Mouse (Mus musculus) stomach, embryonic 14.5 days (tissue): ENCODE data around the gene Tcf7l1. TPM values are rescaled to one million over a fixed set of nuclear protein-coding genes. Genes with fewer than 3 reads are reported as not detected.
A peak's percentile ranks its signal among the peaks of the same experiment; 100 is the strongest.

Experiments used
- ATAC-seq: fragments of 200-750 bp; cut with Nextera tagmentation; 2 replicates; pipeline ENCODE4 v1.8.0; 2017; ENCODE audit warnings: low read depth, moderate TSS enrichment; ENCODE audit not compliant: insufficient number of reproducible peaks, insufficient read depth, low FRiP score
- H3K27ac ChIP-seq: fragments of 300-500 bp; sonication (generic); 2 replicates; pipeline ENCODE4 v1.5.1; 2014; ENCODE audit warnings: mild to moderate bottlenecking, low read length, moderate library complexity, mixed read lengths
- H3K27me3 ChIP-seq: fragments of 300-500 bp; sonication (generic); 2 replicates; pipeline ENCODE4 v1.6.1; 2014; ENCODE audit warnings: low read length, control low read depth, mixed read lengths; ENCODE audit not compliant: control insufficient read depth, insufficient read depth
- H3K36me3 ChIP-seq: fragments of 300-500 bp; sonication (generic); 2 replicates; pipeline ENCODE4 v1.6.1; 2014; ENCODE audit warnings: mild to moderate bottlenecking, control low read depth, low read length, moderate library complexity, mixed read lengths; ENCODE audit not compliant: control insufficient read depth, insufficient read depth
- H3K4me1 ChIP-seq: fragments of 300-500 bp; sonication (generic); 2 replicates; pipeline ENCODE4 v1.6.1; 2014; ENCODE audit warnings: low read length, control low read depth, mixed read lengths; ENCODE audit not compliant: control insufficient read depth, insufficient read depth
- H3K4me2 ChIP-seq: fragments of 300-500 bp; sonication (generic); replicated peaks from 2 replicates; pipeline ENCODE4 v1.6.1; 2014; ENCODE audit warnings: low read depth, low read length, control low read depth
- H3K4me3 ChIP-seq: fragments of 300-500 bp; sonication (generic); 2 replicates; pipeline ENCODE4 v1.5.1; 2014; ENCODE audit warnings: low read depth, low read length, control low read depth
- H3K9ac ChIP-seq: fragments of 300-500 bp; sonication (generic); replicated peaks from 2 replicates; pipeline ENCODE4 v1.6.1; 2014; ENCODE audit warnings: low read depth, mild to moderate bottlenecking, control low read depth, low read length, moderate library complexity, mixed read lengths
- H3K9me3 ChIP-seq: fragments of 300-500 bp; sonication (generic); 2 replicates; pipeline ENCODE4 v1.6.1; 2016; ENCODE audit warnings: low read depth, low read length, control low read depth; ENCODE audit not compliant: control insufficient read depth
- WGBS: fragments of 180-500 bp; shearing (Covaris S2); extraction: QIAGEN DNeasy Blood & Tissue Kit; methylation state at CpG from one replicate; pipeline ENCODE4 v1.1.7; 2014; 5-methylcytosine and 5-hydroxymethylcytosine counted together
- polyA plus RNA-seq: library from polyadenylated mRNA; unstranded; fragments of >200 nt; fragmentation: Nextera tagmentation; extraction: Ambion mirVana; gene quantifications from 2 replicates; pipeline ENCODE4 v1.2.1, GENCODE M21; 2014

The Tcf7l1 gene
- polyA plus RNA-seq, 1 experiment from 2014 or later, result 39.0 TPM

DNA sequence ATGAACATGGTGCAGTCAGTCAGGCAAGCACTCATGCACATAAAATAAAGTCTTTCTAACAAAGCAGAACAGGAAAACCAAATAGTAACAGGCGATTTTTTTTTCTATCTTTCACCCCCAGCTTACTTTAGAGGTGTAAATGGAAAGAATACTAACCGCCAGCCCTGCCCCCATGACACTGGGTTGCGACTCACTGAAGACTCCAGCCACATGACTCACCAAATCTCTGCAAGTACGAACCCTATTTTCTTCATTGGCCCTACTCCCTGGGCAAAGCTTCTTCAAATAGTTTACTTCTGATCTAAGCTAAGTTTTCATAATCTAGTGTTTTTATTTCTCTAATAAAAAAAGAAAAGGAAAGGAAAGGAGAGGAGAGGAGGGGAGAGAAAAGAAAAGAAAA, 144.5 kb downstream of the Tcf7l1 start:
- H3K4me2 ChIP-seq, result no peak overlapping the region
- 0 out of 2 replicates have a peak, but pooled peaks cover 3% of the 10 kb centered on the region for H3K36me3 ChIP-seq
- WGBS, result 72% methylated on average over 4 of the region's 4 CpGs

GRCm38 (mm10) chr6:72641218-72641954, 147.7 kb downstream of the Tcf7l1 start:
- Histone ChIP-seq H3K4me2 (no peak overlapping the region), H3K4me1 (peaks cover 4% of the 10 kb centered on the region; the same call in 1 of the 2 replicates), H3K4me3 (no peak overlapping the region), H3K9me3 (no peaks in the 10 kb centered on the region), H3K9ac (no peak overlapping the region), H3K27ac (peak overlapping the region; percentile 75), H3K36me3 (no peaks in the 10 kb centered on the region), H3K27me3 (no peaks in the 10 kb centered on the region)
- 69% methylated on average over 18 of the region's 18 CpGs for WGBS
- ATAC-seq, result peak; percentile 86

More for the DNA sequence above, 144.5 kb downstream of the Tcf7l1 start:
- Histone ChIP-seq H3K4me1 (no peaks in the 10 kb centered on the region), H3K4me3 (no peak overlapping the region), H3K9ac (no peak overlapping the region), H3K27ac (no peak overlapping the region), H3K27me3 (no peaks in the 10 kb centered on the region), H3K9me3 (no peaks in the 10 kb centered on the region)
- ATAC-seq, result no peak

DNA sequence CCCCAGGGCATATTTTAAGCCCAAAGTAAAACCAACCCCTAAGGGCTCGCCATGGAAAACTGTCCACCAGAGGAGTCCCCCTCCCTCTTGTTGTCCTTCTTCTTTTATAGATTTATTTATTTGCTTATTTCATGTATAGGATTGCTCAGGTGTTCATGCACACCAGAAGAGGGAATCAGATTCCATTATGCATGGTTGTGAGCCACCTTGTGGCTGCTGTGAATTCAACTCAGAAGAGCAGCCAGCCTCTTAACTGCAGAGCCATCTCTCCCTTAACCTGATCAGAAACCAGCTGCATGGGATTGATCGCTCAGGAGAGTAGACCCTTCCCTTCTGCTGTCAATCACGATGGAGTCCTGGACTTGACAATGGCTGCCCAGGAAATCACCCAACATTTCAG, 152.1 kb downstream of the Tcf7l1 start:
- Histone ChIP-seq H3K27me3 (no peaks in the 10 kb centered on the region), H3K4me3 (no peak overlapping the region), H3K4me2 (no peak overlapping the region), H3K36me3 (peaks cover 8% of the 10 kb centered on the region), H3K9ac (no peak overlapping the region), H3K4me1 (peaks cover 7% of the 10 kb centered on the region; the same call in 1 of the 2 replicates), H3K27ac (no peak overlapping the region), H3K9me3 (no peaks in the 10 kb centered on the region)
- no peak for ATAC-seq
- WGBS, result 80% methylated on average over 3 of the region's 3 CpGs

DNA sequence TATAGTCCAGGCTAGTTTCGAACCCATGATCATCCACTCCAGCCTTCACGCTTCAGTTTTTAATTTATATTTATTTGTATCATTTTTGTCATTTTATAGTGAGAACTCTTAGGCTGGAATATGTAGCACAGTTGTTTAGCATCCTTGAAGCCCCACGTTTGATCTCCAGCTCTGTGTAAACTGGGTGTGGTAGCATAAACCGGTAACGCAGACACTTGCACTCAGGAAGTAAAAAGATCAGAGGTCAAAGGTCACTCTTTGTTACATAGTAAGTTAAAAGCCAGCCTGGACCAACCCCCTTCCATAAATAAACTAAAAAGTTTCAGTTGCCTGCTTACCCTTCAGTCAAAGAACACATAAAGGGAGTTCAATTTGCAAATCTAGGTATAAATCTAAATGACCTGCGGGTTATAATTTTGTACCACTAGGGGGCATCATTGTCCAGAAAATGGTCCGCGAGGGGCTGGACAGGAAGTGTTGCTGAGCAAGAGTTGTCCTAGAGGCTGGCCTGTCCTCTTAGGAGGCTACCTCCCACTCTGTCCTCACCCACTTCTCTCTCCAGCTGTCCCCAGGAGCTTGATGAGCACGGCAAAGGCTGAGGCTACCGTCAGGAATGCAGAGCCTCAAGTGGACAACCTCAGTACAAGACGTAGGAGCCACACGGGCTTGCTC, 153.2 kb downstream of the Tcf7l1 start:
- H3K4me2 ChIP-seq, result no peak overlapping the region
- H3K36me3 ChIP-seq, result peaks cover 15% of the 10 kb centered on the region
- H3K27me3 ChIP-seq, result no peaks in the 10 kb centered on the region
- WGBS, result 39% methylated on average over 12 of the region's 12 CpGs
- H3K27ac ChIP-seq, result no peak overlapping the region
- peaks cover 7% of the 10 kb centered on the region; the same call in 1 of the 2 replicates for H3K4me1 ChIP-seq
- H3K9ac ChIP-seq, result no peak overlapping the region
- ATAC-seq, result peak; percentile 68
- H3K9me3 ChIP-seq, result no peaks in the 10 kb centered on the region
- H3K4me3 ChIP-seq, result no peak overlapping the region

DNA sequence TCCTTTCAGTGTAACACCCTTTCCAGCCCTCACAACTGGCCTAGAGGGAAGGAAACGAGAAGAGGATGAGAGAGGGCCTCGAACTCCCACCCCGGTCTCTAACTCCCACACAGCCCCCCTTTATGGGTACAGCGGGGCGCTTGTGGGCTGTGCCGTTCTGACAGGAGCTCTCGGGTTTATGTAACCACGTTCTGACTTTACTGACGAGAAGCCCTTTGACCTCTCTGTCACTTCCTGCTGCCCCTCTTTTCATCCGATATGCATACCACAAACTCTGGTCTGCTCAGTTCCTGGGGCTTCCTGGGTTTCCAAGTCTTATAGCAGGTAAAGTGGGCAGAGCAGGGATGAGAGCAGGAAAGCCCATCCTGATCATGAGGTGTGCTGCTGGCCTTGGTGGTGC, 154.7 kb downstream of the Tcf7l1 start:
- Histone ChIP-seq H3K9ac (no peak overlapping the region), H3K36me3 (peaks cover 29% of the 10 kb centered on the region), H3K4me3 (no peak overlapping the region), H3K4me1 (peaks cover 7% of the 10 kb centered on the region; the same call in 1 of the 2 replicates), H3K27me3 (no peaks in the 10 kb centered on the region), H3K9me3 (no peaks in the 10 kb centered on the region), H3K27ac (no peak overlapping the region), H3K4me2 (no peak overlapping the region)
- ATAC-seq, result no peak
- WGBS, result 64% methylated on average over 10 of the region's 10 CpGs

GRCm38 (mm10) chr6:72631700-72632099, 157.4 kb downstream of the Tcf7l1 start:
- Histone ChIP-seq H3K4me1 (peaks cover 7% of the 10 kb centered on the region; the same call in 1 of the 2 replicates), H3K4me2 (no peak overlapping the region), H3K9me3 (no peaks in the 10 kb centered on the region), H3K4me3 (no peak overlapping the region), H3K27ac (no peak overlapping the region), H3K9ac (no peak overlapping the region), H3K36me3 (peaks cover 45% of the 10 kb centered on the region), H3K27me3 (no peaks in the 10 kb centered on the region)
- ATAC-seq, result no peak
- 84% methylated on average over 6 of the region's 6 CpGs for WGBS

GRCm38 (mm10) chr6:72630961-72631360, 158.1 kb downstream of the Tcf7l1 start:
- Histone ChIP-seq H3K27ac (no peak overlapping the region), H3K4me1 (no peaks in the 10 kb centered on the region), H3K27me3 (no peaks in the 10 kb centered on the region), H3K4me2 (no peak overlapping the region), H3K36me3 (peaks cover 51% of the 10 kb centered on the region), H3K9ac (no peak overlapping the region), H3K4me3 (no peak overlapping the region), H3K9me3 (no peaks in the 10 kb centered on the region)
- 87% methylated on average over 14 of the region's 14 CpGs for WGBS
- no peak for ATAC-seq

DNA sequence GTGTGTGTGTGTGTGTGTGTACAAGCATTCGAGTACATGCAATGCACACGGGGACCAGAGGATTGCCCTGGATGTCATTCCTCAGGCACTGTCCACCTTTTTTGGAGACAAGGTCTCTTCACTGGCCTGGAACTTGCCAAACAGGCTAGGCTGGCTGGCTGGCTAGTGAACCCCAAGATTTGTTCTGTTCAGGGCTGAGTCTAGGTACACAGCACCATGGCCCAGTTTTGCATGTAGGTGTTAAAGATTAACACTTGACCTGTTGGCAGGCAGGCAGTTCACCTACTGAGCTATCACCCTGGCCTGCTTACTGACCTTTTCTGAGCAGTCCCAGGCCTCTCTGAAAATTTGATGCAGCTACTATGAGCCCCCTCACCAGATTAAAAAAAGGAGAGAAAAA, 158.7 kb downstream of the Tcf7l1 start:
- 77% methylated on average over 2 of the region's 2 CpGs for WGBS
- ATAC-seq, result no peak

More for the DNA sequence above, 158.7 kb downstream of the Tcf7l1 start:
- H3K4me1 ChIP-seq, result no peaks in the 10 kb centered on the region
- H3K9ac ChIP-seq, result no peak overlapping the region
- peaks cover 51% of the 10 kb centered on the region for H3K36me3 ChIP-seq
- H3K4me3 ChIP-seq, result no peak overlapping the region
- no peaks in the 10 kb centered on the region for H3K9me3 ChIP-seq
- no peak overlapping the region for H3K27ac ChIP-seq
- no peaks in the 10 kb centered on the region for H3K27me3 ChIP-seq
- no peak overlapping the region for H3K4me2 ChIP-seq
